Mouse (Mus musculus): ENCODE measurements around the gene Fhad1.
A peak's percentile ranks its signal among the peaks of the same experiment; 100 is the strongest.

Fhad1 gene

GRCm38 (mm10) chr4:141977346-141977745, 37.5 kb downstream of the Fhad1 start:
- no peak for DNase-seq (ENCODE audit: low read depth)

DNA sequence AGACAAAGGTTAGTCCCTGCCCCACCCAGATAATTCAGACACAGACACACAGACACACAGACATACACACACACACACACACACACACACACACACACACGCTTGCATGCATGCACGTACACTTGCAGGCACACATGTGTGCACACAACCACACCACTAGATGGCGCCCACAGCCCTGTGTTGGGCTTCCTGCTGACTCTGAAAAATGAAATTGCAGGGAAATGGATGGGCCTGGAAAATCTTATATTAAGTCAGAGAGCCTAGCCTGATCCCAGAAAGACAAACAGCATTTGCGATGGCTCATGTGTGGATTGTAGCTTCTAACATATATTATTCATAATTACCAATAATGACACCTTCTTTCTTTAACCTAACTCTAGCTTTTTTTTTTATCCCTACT, 38.7 kb downstream of the Fhad1 start:
- peak; percentile 46 for DNase-seq (ENCODE audit: low read depth)

DNA sequence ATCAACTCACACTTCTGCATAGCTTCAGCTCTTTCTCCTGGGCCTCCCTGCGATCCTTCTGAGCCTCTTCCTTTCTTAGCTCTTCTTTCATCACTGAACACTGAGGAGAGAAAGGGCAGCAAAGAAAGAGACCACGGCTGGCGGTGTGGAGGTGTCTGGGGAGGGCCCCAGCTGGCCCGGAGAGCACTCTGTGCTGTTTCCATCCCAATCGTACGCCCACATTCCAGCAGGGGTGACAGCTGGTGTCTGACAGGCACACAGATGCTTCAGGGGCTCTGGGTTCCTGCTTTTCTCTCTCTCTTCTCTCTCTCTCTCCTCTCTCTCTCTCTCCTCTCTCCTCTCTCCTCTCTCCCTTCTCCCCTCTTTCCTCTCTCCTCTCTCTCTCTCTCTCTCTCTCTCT, 50.3 kb downstream of the Fhad1 start:
- DNase-seq (ENCODE audit: low read depth), result no peak

- no peak for DNase-seq (ENCODE audit: low read depth)
These were observed 51.0 kb downstream of the Fhad1 start for GRCm38 (mm10) chr4:141963907-141964306.

- DNase-seq (ENCODE audit: low read depth), result peak; percentile 73
These were observed 51.8 kb downstream of the Fhad1 start for GRCm38 (mm10) chr4:141962811-141963685.

GRCm38 (mm10) chr4:141960037-141960436, 54.8 kb downstream of the Fhad1 start:
- DNase-seq (ENCODE audit: low read depth), result no peak

DNA sequence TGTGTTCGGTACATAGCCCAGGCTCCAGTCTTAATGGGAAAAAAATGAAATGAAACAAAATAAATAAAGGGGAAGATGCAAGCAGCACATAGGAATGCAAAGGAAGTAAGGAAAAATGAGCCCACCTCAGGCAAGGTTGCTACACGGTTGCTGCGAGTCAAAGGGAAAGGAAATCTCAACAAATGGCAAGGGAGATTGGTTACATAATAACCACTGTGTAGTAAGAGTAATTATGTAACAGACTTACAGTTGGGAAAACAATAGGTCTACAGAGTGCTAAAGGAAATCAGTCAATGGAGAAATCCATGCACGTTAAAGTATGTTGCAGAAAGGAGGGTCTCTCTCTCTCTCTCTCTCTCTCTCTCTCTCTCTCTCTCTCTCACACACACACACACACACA, 55.3 kb downstream of the Fhad1 start:
- no peak for DNase-seq (ENCODE audit: low read depth)

GRCm38 (mm10) chr4:141958614-141959375, 56.1 kb downstream of the Fhad1 start:
- no peak for DNase-seq (ENCODE audit: low read depth)

GRCm38 (mm10) chr4:141958188-141958587, 56.7 kb downstream of the Fhad1 start:
- peak; percentile 84 for DNase-seq (ENCODE audit: low read depth)

DNA sequence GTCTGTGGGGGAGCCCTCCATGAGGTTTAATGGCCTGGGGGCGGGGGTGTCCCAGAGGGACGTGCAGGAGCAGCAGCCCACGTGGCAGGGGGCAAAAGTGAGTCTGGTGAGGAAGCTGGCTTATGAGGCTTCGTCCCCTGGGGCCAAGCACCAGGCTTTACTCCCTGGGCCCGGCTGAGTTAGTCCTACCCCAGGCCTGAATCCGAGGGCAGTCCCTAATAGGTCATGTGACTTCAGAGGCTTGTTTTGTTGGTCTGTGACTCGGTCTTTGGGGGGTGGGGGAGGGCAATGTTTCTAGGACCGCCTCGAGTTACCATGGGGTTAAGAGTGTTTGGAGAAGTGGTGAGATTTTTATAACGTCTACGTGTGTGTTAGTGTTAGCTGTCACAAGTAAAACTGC, 57.1 kb downstream of the Fhad1 start:
- DNase-seq (ENCODE audit: low read depth), result no peak

GRCm38 (mm10) chr4:141956931-141957330, 58.0 kb downstream of the Fhad1 start:
- no peak for DNase-seq (ENCODE audit: low read depth)

GRCm38 (mm10) chr4:141954770-141955720, 59.8 kb downstream of the Fhad1 start:
- DNase-seq (ENCODE audit: low read depth), result no peak

- no peak for DNase-seq (ENCODE audit: low read depth)
These were observed 61.0 kb downstream of the Fhad1 start for GRCm38 (mm10) chr4:141953859-141954258.

GRCm38 (mm10) chr4:141953291-141953690, 61.6 kb downstream of the Fhad1 start:
- DNase-seq (ENCODE audit: low read depth), result no peak

DNA sequence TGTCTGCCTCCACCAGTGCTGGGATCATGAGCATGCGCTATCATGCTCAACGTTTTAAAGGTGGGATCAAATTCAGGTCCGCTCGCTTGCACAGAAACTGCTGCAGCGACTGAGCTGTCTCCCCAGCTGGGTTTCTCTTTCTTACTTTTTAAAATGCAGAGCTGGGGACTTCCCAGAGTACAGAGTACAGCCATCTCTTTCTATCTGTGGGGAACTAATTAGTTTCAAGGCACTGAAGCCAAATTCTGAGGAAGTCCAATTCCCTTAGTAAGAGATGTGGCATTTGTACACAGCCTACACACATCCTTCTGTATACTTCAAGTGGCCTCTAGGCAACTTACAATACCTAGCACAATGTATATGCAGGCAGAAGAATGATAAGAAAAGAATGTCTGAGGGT, 62.1 kb downstream of the Fhad1 start:
- DNase-seq (ENCODE audit: low read depth), result peak; percentile 32

GRCm38 (mm10) chr4:141952114-141952513, 62.8 kb downstream of the Fhad1 start:
- DNase-seq (ENCODE audit: low read depth), result peak; percentile 61

DNA sequence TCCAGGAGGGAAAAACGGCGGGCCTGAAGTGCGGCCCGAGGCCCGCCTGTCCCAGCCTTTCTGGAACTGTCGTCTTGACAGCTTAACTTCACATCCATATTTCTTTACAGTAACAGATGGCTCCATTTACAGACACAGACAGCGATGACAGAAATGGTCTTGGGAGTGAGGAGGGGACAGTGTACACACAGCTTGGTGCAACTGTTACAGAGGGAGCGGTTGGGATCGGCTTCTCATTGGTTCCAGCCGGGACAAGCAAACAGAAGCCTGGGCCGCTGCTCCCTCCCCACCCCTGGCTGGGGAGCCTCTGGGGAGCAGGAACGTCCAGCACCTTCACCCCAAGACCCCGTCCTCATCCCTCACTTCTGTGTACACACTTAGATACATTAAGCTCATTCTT, 65.4 kb downstream of the Fhad1 start:
- DNase-seq (ENCODE audit: low read depth), result no peak

GRCm38 (mm10) chr4:141948822-141949221, 66.1 kb downstream of the Fhad1 start:
- no peak for DNase-seq (ENCODE audit: low read depth)

GRCm38 (mm10) chr4:141942403-141942802, 72.5 kb downstream of the Fhad1 start:
- no peak for DNase-seq (ENCODE audit: low read depth)

DNA sequence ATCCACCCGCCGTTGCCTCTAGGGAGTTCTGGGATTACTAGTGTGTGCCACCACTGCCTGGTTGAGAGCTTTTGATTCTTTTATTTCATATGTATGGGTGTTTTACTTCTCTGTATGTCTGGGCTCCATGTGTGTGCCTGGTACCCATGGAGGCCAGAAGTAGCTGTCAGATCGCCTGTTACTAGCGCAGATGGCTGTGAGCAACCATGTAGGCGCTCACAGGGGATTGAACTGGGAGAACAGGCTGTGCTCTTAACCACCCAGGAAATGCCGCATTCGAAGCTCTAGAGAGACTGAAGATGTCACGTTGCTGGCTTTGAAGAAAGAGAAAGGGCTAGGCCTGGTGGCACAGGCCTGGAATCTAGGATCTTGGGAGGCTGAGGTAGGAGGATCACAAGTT, 73.6 kb downstream of the Fhad1 start:
- no peak for DNase-seq (ENCODE audit: low read depth)

GRCm38 (mm10) chr4:141938535-141938934, 76.3 kb downstream of the Fhad1 start:
- no peak for DNase-seq (ENCODE audit: low read depth)

All from induced T-regulatory cell, adult 2 months (primary cell).